Mouse (Mus musculus): ENCODE data around the gene Emsy. TPM values are rescaled to one million over a fixed set of nuclear protein-coding genes. Genes with fewer than 3 reads are reported as not detected.

Emsy gene
- total RNA-seq, 2 experiments from 2014 or later = 20.5 to 53.5 TPM

DNA sequence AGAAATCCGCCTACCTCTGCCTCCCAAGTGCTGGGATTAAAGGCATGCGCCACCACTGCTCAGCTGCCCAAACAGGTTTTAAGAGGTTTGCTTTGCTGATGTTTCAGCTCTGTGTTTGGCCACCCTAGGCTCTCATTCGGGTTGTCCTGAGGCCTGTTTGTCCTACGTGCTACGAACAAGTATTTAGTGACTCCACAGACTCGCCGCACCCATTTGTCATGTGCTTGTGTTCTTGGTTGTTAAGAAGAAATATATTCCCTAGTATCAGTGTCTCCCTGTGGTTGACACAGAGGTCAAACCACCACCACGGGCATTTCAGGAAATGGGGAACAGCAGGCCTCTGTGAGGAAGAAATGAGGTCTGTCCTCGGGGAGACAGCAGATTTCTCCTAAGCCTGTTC, 14.8 kb upstream of the Emsy start:
- ATAC-seq (replicated peaks; ENCODE audit: poor library complexity, severe bottlenecking) = peak; percentile 31; the same call in 1 of the 2 replicates

DNA sequence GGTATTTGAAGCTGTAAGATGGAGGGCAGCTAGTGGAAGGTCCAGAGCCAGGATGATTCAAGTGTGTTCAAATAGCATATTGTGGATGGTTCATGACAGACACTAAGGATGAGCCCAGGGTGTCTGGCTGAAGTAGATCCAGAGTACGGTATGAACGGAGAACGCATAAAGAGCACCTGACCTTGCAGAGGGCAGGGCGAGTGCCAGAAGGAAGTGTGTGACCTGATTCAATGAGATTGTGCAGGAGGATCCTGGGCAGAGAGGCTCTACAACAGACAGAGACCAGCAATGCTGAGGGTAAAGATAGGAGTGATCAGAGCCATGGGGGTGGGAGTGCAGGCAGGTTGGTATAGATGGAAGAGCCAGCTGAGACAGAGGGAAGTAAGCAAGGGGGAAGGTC, 14.2 kb upstream of the Emsy start:
- no peak for ATAC-seq (replicated peaks; ENCODE audit: poor library complexity, severe bottlenecking)

DNA sequence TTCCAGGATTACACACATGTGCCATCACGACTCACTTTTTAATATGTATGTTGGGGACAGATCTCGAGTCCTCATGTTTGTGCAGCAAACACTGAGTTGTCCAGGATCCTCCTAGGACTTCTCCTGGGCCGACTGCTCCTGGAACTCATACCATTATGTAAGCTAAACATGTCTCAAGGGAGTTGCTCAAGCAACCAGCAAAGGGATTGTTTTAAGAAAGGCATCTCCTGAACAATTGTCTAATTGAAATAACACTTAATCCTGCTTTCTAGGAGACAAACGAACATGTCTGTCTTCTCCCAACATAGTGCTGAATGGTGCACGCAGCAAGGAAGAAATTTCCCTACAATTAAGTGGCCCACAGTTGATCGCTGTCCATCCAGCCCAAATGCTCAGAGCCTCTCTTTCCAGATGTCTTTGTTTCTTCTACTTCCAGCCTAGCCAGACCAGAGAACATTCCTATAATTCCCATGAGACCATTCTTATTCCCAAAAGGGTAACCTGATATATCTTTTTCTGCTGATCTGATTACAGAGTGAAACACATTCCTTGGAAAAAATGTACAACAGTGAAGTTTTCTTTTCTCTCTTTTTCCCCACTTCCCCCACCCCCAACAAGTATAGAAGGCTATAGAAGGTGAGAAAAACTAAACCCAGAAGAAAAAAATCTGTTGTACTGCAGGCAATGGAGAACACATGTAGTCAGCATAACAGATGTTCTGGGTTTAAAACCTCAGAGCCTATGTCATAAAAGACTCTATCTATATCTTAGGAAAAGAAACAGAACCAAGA, 11.6 kb upstream of the Emsy start:
- ATAC-seq (replicated peaks; ENCODE audit: poor library complexity, severe bottlenecking) = no peak

DNA sequence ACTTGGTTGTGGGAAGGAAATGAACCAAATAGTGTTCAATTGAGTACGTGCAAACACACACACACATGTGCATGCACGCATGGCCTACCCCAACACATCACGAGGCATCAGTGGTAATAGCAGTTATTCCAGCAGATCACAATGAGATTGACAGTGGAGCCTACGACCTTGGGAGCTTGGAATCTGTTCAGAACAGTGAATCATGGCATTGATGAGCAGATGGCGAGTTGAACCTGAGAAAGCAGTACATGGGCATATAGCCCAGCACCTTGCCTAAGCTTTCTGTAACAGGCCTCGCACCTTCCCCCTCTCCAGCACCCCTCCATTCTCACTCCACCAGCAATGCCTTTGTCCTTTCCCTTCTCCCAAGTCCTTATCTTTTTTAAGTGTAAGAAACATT, 9.1 kb upstream of the Emsy start:
- ATAC-seq (replicated peaks; ENCODE audit: poor library complexity, severe bottlenecking) = no peak

DNA sequence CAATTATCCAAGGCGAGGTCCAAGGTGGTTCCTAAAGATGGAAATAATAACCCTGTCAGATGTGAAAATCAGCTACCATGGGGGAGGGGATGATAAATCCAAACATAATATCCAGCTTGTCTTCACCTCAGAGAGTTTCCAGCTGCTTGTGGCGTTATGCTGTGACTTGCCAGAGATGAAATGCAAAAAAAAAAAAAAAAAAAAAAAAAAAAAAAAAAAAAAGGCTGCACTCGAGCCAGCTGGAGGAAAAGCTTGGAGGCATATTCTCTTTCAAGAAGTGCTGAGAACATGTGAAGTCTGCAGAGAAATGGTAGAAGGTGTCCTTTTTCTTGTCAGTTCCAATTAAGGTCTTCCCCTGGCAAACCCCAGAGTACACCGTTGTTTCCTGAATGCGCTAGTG, 8.6 kb upstream of the Emsy start:
- ATAC-seq (replicated peaks; ENCODE audit: poor library complexity, severe bottlenecking) = no peak

DNA sequence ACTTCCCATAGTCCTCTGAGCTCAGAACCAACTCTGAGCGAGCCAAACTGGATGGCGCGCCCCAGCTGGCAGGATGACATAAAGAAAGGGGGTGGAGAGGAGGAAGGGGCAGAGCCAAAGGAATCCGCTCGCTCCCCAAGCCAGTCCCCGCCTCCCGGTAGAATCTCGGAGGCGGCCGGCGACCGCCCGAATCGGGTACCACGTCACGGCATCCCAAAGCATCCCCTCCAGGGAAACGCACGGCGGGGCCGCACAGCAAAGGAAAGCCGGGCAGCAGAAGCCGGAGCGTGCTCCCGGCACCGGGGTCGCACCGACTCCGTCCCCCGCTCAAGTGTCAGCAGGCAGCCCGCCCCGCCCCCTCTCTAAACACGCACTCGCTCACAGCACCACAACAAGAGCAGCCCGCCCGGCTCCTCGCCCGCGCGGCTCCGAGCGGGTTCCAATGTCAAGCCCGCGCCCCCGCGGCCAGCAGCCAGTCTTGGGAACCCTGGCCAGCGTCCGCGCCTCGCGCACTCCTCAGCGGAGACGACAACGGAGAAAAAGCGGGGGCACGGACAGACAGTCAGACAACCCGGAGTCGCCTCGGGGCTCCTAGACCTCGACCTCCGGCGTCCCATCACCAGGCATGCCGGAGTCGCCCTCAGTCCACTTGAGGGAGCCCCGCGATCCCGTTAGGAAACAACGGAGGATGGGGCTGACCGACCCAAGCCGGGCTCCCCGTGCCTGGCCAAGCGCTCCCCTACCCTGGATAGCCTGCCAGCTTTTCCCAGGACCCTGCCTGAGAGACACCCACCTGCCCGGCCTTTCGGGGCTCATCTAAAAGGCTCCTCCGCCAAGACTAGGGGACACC, 677 bp downstream of the Emsy start:
- ATAC-seq (replicated peaks; ENCODE audit: poor library complexity, severe bottlenecking) = peak; percentile 73

DNA sequence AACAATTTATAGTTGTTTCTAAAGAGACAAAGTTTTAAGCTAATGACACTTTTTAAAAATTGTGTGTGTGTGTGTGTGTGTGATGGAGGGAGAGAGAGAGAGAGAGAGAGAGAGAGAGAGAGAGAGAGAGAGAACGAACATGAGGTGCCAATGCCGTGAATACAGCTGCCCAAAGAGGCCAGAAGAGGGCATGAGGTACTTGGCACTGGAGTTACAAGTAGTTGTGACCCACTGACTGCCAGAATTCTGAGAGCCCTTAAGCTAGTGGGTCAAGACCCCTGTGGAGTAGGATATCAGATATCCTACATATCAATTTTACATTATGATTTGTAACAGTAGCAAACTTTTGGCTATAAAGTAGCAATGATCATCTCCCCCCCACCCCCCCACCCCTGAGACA, 4.9 kb downstream of the Emsy start:
- no peak for ATAC-seq (replicated peaks; ENCODE audit: poor library complexity, severe bottlenecking)

DNA sequence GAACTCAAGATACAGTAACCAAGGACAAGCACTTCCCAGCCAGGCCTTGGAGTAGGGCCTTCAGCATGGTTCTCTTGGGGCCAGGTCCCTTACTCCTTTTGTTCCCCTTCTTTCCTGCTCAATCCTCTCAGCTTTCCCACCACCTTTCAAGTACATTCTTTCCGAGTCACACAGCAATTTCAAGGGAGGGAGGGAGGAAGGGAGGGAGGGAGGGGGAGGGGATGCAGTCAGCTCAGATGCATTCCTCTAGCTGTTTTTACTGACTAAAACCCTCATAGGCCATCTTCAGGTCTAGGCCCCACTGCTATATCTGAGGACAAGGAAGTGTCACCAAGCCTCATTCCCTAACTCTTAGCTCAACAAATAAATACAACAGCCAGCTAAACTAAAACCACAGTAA, 12.3 kb downstream of the Emsy start:
- ATAC-seq (replicated peaks; ENCODE audit: poor library complexity, severe bottlenecking) = no peak

DNA sequence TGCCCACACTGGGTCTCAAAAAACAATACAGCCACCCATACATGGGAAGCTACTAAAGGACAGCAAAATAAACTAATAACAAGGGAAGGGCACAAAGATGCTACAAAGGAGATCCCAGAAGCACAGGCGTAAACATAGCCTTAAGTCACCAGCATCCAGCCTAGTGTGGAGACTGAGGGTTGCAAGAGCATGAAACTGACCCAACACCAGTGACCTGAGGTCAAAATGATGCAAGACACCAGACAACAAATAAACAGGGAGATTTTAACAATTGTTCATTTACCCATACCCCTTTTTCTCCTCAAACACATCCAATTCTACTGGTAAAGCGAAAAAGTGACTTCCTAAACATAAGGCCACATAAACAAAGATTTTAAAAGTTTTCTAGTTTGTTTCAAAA, 20.0 kb downstream of the Emsy start:
- no peak for ATAC-seq (replicated peaks; ENCODE audit: poor library complexity, severe bottlenecking)

DNA sequence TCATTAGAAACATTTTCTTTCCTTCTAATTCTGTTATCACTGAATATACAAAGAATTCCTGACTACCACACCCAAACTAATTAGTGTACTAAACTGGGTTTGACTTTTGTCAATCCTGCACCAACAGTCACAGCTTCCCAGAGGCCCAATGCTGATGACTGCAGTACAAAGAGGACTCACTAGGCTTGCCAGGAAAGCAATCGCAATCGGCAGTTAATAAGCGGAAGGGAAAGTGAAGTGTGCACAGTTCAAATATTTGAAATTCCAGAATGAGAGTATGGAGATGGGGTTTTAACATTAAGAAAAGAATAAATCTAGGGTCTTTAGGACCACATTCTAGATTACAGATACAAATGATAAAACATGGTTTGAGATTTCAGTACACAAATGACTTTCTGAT, 23.6 kb downstream of the Emsy start:
- ATAC-seq (replicated peaks; ENCODE audit: poor library complexity, severe bottlenecking) = no peak

DNA sequence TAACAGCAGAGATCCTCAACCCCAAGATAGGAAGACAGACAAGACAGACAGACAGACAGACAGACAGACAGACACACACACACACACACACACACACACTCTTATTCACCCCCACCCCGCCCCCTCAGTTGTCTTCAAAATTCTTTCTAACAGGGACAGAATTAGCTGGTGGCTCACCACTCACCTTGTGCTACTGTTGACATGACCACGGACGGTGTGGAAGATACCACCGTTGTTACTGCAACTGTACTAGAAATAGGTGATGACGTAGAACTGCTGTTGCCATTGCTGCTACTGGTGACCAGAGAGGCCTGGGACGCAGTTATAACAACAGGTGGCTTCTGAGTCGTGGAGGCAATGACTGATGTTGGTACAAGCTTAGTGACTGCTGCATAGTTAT, 26.6 kb downstream of the Emsy start:
- no peak for ATAC-seq (replicated peaks; ENCODE audit: poor library complexity, severe bottlenecking)

DNA sequence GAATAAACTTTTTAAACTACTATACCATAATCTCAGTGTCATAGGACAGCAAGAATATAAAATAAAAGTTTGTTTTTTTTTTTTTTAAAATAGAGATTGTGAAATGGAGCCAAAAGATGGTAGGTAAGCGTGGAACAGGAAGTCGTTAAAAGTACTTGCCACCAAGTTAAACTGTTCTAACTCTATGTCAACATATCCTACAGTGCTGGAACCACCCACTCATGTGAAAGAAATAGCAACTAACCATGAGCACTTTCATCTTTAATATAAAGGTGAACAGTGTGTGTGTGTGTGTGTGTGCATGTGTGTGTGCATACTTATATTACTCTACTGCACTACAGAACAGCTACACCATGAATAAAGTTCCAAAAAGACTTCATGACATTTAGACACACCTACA, 38.8 kb downstream of the Emsy start:
- no peak; the same call in 1 of the 2 replicates for ATAC-seq (replicated peaks; ENCODE audit: poor library complexity, severe bottlenecking)

DNA sequence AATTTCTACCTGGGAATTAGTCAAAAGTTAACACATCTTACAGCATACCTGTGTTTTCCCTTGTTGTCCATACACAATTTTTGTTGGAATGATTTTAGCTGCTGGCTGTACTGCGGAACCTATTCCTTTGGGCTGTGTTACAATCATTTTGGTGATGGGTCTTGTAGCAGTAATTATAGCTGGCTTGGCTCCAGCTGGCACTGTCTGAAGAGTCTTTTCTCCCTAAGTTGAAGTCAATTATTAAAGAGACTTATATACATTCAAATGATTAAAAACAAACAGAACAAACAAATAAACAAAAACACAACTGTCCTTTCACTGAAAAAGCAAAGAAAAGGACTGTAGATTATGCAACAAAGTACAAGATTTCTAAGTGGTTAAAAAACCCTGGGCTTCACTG, 43.6 kb downstream of the Emsy start:
- no peak for ATAC-seq (replicated peaks; ENCODE audit: poor library complexity, severe bottlenecking)

DNA sequence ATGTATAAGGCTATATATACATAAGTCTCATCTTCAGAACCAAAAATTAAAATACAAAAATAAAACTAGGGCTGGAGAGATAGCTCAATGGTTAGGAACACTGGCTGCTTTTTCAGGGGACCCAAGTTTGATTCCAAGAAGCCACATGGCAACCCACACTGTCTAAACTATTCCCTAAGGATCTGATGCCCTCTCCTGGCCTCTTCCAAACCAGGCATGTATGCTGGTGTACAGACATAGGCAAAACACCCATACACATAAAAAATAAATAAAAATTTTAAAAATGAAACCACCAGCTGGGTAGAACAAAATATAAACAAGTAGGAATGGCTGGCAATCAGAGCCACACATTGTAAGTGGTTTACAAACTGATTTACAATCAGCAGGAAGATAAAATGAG, 48.1 kb downstream of the Emsy start:
- no peak for ATAC-seq (replicated peaks; ENCODE audit: poor library complexity, severe bottlenecking)

DNA sequence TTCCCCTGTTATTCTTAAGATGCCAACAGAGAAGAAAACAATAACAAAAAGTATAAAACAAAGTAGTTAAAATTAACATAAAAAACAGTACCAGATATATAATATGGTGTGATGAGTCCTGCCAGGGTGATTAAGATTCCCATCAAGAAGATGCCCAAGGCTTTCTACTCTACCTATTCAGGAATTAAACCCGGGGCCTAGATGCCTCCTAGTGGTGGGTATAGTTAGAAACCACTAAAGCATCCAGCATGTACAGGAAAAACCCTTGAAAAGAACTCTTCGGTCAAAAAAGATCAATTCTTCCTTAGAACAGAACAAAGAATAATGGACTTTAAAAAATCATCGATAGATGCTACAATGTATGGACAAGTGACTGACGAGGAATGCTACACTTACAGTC, 49.4 kb downstream of the Emsy start:
- ATAC-seq (replicated peaks; ENCODE audit: poor library complexity, severe bottlenecking) = no peak

DNA sequence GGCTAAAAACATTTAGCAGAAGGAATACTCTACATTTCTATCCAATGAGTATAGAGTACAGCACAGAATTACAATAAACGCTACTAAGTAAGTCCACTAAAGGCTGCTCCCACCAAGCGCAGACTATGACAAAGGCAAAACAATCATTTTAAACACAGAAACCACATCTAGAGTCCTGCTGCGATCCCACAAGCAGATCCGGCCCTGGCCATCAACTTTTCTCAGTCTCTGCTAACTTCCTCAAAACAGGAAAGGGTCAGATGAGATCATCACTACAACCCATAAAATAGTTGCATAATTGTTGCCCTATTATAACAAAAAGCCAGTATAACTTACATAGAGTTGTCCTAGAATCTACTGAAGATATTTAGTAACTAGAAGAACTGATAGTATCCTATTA, 54.9 kb downstream of the Emsy start:
- peak; percentile 88 for ATAC-seq (replicated peaks; ENCODE audit: poor library complexity, severe bottlenecking)

DNA sequence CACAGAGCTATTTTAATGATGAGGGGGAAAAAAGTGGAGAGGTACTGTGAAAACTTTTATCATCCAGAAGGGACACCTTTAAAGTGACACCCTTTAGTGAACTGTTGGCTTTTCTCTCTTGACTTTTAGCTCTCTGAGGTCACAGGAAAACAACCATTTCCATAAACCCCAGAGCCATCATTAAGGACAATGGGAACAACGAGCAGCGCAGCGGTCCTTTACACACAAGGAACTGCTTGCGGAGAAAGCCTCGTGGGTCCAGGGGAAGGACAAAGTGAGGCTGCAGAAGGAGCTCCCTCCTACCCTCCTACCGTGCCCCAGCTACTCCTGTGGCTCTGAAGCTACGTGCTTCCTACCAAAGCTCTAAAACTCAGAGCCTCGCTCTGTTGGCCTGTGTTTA, 59.2 kb downstream of the Emsy start:
- no peak for ATAC-seq (replicated peaks; ENCODE audit: poor library complexity, severe bottlenecking)

DNA sequence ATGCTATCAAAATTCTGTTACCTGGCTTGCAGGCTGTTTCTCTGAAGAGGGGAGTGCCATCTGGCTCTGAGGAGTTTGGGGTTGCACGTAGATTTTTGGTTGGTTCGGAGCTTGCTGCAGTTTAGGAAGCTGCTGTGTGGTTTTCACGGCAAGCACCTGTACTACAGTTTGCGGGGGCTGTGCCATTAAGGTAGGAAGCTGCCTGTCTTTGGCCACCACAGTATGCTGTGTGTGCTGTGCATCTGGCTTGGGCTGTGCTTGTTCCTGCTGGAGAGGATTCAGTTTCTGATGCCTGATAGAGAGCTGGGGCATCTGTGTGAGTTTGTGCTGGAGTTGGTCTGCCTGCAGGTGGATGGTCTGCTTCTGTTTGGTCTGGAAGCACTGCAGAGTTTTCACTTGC, 61.9 kb downstream of the Emsy start:
- ATAC-seq (replicated peaks; ENCODE audit: poor library complexity, severe bottlenecking) = no peak

DNA sequence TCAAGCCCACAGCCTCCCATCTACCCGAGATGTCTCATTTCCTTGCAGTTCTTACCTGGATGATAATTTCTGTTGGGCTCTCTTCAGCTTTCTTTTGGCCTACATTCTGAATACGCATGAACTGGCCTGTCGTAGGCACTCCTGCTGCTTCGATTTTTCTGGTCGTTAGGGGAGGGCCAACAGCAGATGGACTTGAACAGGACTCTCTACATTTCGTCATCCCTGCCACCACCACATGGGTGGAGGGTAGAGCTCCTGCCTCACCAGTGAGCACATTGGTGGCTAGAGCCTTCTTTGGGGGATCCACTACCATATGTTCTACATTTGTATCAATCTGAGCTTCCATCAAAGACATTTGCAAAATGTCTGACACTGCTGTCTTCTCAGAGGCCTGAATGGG, 63.3 kb downstream of the Emsy start:
- no peak for ATAC-seq (replicated peaks; ENCODE audit: poor library complexity, severe bottlenecking)

DNA sequence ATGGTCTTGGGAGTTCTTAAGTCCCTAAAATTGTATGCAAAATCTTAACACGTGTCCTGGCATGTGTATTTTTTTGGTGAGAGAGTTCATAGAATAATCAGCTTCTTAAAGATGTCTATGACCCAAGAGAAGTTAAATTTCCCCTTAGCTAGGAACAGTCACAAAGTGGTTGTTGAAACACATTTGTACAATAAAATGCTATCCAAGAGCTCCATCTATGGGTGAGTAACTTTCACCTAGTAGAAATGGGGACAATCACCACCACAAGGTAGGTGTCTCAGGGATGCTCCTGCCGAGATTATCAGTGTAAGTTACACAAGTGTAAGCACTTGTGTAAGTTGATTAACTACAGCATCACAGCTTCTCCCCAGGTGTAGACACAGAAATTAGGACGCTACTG, 67.6 kb downstream of the Emsy start:
- ATAC-seq (replicated peaks; ENCODE audit: poor library complexity, severe bottlenecking) = no peak

DNA sequence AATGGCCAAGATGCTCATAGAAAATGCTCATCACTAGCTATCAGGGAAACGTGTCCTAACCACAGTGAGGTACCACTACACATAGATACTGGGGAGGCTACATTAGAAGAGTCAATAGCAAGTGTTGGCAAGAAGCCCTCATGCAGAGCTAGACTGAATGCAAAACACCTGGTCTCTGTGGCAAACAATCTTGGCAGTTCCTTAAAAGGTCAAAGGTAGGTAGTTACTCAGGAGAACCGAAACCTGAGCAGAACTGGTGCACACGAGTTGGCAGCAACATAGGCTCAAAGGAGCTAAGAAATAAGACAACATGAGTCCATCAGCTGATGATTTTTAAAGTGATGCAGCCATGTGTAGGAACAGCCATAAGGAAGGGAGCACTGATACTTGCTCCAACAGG, 70.3 kb downstream of the Emsy start:
- no peak for ATAC-seq (replicated peaks; ENCODE audit: poor library complexity, severe bottlenecking)

DNA sequence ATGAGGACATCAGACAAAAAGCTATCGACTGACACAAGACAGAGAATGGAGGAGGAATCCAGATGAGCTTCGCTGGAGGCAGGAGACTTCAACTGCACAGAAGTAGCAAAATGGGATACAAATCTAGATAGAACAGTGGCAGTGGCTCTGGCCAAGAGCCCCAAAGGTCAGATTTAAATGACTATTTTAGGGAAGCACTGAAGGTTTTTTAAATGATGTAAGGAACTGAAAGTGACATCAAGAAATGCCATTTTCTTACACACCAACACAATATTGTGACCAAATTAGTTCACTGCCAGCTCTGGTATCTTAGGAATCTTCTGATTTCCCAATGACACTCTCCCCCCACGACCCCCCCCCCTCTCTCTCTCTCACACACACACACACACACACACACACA, 72.0 kb downstream of the Emsy start:
- peak; percentile 59 for ATAC-seq (replicated peaks; ENCODE audit: poor library complexity, severe bottlenecking)

All from granulocyte monocyte progenitor cell, adult 5-6 weeks (primary cell).